Mouse (Mus musculus) brain, embryonic 14.5 days (tissue): ENCODE results near the gene Slc2a8. TPM values are rescaled to one million over a fixed set of nuclear protein-coding genes. Genes with fewer than 3 reads are reported as not detected.

Source experiments
- DNase-seq: peaks from one replicate; pipeline ENCODE4 v3.0.0-alpha.2; 2011; ENCODE audit warnings: low read depth
- CTCF ChIP-seq: fragments of 200-500 bp; IDR thresholded peaks from 2 replicates; pipeline ENCODE4 v1.5.1; 2012; ENCODE audit warnings: inconsistent platforms, mild to moderate bottlenecking, moderate library complexity, borderline replicate concordance; ENCODE audit not compliant: insufficient read depth, insufficient read length; ENCODE audit errors: extremely low read depth
- POLR2A ChIP-seq: fragments of 200-500 bp; IDR thresholded peaks from 2 replicates; pipeline ENCODE4 v1.6.1; 2012; ENCODE audit warnings: mild to moderate bottlenecking, inconsistent platforms, borderline replicate concordance; ENCODE audit not compliant: poor library complexity, insufficient read depth, insufficient read length, severe bottlenecking; ENCODE audit errors: extremely low read depth
- polyA plus RNA-seq: library from polyadenylated mRNA; depleted of rRNA; stranded (reverse); fragments of >200 nt; gene quantifications from 2 replicates; pipeline ENCODE4 v1.2.3, GENCODE M21; 2012

Gene Slc2a8
- polyA plus RNA-seq, 1 experiment = 26.9 TPM

- no peak for TF ChIP-seq CTCF
- TF ChIP-seq POLR2A = peak; percentile 49; the same call in 1 of the 2 replicates
- DNase-seq = peak; percentile 97
Measured at GRCm38 (mm10) chr2:32961192-32961995, 20.5 kb downstream of the Slc2a8 start, which contains the start of the genes Rpl12 and Lrsam1. Gene Rpl12, plus strand, starts transcription at chr2:32961559. Gene Lrsam1, minus strand, starts transcription at chr2:32961614.

GRCm38 (mm10) chr2:32960273-32960672 lies 21.6 kb downstream of the Slc2a8 start:
- no peak for DNase-seq
- TF ChIP-seq CTCF (no peak), POLR2A (no peak)

GRCm38 (mm10) chr2:32957344-32957743 lies 24.5 kb downstream of the Slc2a8 start:
- TF ChIP-seq CTCF = peak; percentile 31; the same call in 1 of the 2 replicates
- no peak for TF ChIP-seq POLR2A
- DNase-seq = no peak

DNA sequence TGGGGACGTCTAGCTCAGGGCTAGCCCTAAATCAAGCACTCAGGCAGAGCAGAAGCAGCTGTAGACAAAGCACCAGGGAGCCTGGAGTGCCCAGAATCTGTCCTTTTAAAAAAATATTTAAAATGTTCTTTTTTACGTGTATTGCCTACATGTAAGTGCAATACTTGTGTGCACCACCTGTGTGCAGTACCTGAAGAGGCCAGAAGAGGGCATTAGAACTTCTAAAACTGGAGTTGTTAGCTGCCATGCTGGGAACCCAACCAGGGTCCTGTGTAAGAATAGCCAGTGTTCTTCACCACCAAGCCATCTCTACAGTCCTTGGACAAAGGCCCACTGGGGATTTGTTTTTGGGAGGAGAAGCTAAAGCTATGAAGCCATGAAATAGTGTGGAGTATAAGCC lies 27.3 kb downstream of the Slc2a8 start:
- no peak for DNase-seq
- TF ChIP-seq CTCF (peak; percentile 28; the same call in 1 of the 2 replicates), POLR2A (no peak)

DNA sequence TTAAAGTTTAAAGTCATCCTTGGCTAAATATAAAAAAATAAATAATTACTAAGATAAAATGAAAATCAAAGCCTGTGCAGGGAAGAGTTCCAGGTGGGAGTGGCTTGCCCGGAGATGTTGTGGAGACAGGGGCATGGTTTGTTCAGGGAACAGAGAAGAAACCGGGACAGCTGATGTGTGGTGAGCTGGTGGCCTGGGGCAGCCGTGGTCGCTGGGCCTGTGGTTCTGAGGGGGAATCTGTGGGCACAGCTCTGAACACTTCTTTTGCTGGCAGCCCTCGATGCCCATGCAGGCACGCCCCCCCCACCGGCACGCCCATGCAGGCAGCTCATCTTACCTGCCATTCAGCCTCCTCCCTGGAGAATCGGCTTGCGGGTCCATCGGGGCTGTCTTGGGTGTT lies 34.4 kb downstream of the Slc2a8 start:
- DNase-seq = no peak
- no peak for TF ChIP-seq POLR2A
- TF ChIP-seq CTCF = no peak

- DNase-seq = no peak
- TF ChIP-seq POLR2A (no peak), CTCF (no peak)
Measured at GRCm38 (mm10) chr2:32940483-32940882, 41.4 kb downstream of the Slc2a8 start.

GRCm38 (mm10) chr2:32939418-32939817 lies 42.5 kb downstream of the Slc2a8 start:
- peak; percentile 74 for DNase-seq
- TF ChIP-seq POLR2A (no peak), CTCF (peak; percentile 45; the same call in 1 of the 2 replicates)

DNA sequence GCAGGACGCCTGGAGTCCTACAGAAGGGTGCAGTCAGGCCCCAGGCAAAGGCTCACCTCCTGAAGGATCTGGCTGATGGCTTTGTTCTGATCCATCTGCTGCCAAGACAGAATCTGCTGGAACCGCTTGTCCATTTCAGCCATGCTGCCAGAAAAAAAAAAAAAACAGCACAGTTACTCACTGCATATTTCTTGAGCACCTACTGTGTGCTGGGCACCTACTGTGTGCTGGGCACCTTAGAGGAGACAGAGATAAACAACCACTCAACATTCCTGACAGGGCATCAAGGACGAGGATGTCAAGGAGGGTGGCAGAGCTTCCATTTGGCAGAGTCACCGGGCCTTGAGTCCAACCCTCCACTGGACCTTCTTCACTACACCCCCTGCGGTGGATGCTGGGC lies 43.1 kb downstream of the Slc2a8 start:
- DNase-seq = no peak
- no peak for TF ChIP-seq POLR2A
- no peak for TF ChIP-seq CTCF

GRCm38 (mm10) chr2:32931730-32932129 lies 50.2 kb downstream of the Slc2a8 start:
- no peak for DNase-seq
- no peak for TF ChIP-seq CTCF
- no peak for TF ChIP-seq POLR2A

GRCm38 (mm10) chr2:32928947-32929829 lies 52.7 kb downstream of the Slc2a8 start:
- no peak for DNase-seq
- TF ChIP-seq CTCF (no peak), POLR2A (no peak)

DNA sequence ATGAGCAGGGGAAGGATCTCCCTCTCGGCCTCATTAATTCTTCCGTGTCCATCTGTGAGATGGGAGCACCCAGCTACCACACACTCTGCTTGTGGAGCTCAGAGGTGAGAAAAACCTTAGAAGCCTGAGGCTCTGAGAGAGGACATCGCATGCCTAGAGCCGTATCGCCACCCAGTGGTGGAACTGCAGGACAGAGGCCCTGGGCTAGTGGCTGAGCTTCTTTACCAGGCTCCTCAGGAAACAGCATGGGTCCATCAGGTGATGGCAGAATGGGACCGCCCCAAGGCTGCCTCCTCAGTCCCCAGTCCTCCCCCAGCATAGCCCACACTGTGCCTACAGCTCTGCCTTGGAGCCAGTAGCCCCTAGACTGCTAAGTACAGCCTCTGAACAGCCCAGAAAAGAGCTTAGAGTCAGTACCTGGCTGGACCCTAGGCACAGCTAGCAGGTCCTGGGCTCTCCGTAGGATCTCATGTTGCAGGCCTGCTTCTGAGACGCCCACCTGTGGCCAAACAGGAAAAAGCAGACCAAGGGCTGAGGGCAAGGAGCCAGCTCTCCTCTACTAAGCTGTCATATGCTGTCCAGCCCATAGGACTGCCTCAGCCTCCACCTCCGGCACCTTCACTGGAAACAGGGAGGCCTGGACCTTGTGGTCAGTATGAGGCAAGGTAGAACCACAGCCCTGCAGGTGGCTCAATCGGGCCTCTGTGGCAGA lies 53.5 kb downstream of the Slc2a8 start:
- TF ChIP-seq POLR2A (no peak), CTCF (peak; percentile 82)
- peak; percentile 69 for DNase-seq

GRCm38 (mm10) chr2:32927624-32928234 lies 54.2 kb downstream of the Slc2a8 start:
- no peak for TF ChIP-seq POLR2A
- TF ChIP-seq CTCF = no peak
- no peak for DNase-seq

DNA sequence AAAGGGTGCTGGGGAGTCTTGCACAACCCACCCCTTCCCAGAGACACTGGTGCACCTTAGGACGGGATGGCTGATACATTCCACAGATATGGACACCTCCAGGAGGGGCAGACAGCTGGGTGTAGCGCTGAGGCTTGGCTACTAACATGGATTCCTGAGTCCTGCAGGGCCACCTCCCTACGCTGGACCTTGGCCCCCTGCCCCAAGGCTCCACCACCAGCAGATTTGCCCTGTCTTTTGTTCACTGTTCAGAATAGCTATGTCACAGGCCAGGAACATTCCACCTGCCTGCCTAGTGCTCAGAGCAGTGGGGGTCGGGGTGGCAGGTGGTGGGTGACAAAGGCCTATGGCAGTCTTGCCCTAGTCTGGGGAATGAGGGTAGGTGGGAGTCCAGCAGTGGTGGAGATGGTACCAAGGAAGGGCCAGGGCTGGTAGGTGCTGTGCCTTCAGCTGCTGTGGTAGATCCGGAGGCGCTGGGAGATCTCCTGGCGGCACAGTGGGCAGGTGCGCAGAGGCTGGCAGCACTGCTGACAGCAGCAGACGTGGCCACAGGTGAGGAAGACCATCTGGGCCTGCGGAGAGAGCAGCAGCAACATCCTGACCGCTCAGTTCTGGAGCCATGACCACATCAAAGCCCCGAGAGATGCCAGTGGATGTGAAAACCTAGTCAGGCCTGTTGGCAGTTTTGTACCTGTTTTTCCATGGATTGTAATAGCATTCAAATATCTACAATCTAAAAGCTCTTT lies 55.4 kb downstream of the Slc2a8 start:
- DNase-seq = no peak
- TF ChIP-seq POLR2A (no peak), CTCF (no peak)
